Mouse (Mus musculus) heart, postnatal 0 days (tissue): Measurements from ENCODE around the gene Rrbp1.

Experiments used
- CTCF ChIP-seq: IDR thresholded peaks from 2 replicates; pipeline ENCODE4 v1.5.1; 2016; ENCODE audit warnings: antibody characterized with exemption, control low read depth, low read depth
- EP300 ChIP-seq: IDR thresholded peaks from 2 replicates; pipeline ENCODE4 v1.6.1; 2016; ENCODE audit warnings: antibody characterized with exemption, low read depth

DNA sequence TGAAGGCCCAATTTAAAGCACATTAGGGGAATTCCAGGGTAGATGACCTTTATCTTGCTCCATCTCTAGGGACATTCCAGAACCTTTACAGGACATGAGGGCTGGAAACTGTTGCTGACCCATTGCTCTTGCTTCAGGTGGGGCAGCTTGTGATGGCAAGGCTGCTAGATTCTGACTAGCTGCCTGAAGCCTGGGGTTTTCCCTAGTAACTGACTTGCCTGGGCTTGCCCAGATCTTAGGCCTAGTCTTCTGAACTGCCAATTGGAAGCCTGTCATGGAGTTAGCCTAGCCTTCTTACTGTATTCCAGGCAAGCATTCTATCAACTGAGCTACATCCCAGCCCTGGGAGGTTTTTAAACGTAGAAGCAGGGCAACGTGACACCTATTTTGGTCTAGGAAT lies 101.8 kb downstream of the Rrbp1 start:
- no peak for TF ChIP-seq CTCF
- no peak for TF ChIP-seq EP300
